Mouse (Mus musculus) gastrocnemius, postnatal 10 days (tissue): ENCODE measurements at regions not wholly inside any gene's neighbourhood (a gene's known extent, or its start where the extent isn't known, plus 50 kb on each side); places are given as distances from the start of the nearest gene placed in this dataset.
A peak's percentile ranks its signal among the peaks of the same experiment; 100 is the strongest.

Source experiments
- DNase-seq: peaks from one replicate; pipeline ENCODE4 v3.0.0; 2021; ENCODE audit warnings: mixed read lengths

- no peak for DNase-seq
These were observed 58.3 kb downstream of the Tmem100 start for GRCm38 (mm10) chr11:90088473-90088872.

- DNase-seq, result no peak
These were observed 63.9 kb downstream of the Tmem100 start for GRCm38 (mm10) chr11:90094052-90094451.

GRCm38 (mm10) chr11:90094700-90095355 is 64.7 kb downstream of the Tmem100 start:
- DNase-seq, result peak; percentile 37

GRCm38 (mm10) chr11:90098471-90098870 is 68.3 kb downstream of the Tmem100 start:
- DNase-seq, result no peak

DNA sequence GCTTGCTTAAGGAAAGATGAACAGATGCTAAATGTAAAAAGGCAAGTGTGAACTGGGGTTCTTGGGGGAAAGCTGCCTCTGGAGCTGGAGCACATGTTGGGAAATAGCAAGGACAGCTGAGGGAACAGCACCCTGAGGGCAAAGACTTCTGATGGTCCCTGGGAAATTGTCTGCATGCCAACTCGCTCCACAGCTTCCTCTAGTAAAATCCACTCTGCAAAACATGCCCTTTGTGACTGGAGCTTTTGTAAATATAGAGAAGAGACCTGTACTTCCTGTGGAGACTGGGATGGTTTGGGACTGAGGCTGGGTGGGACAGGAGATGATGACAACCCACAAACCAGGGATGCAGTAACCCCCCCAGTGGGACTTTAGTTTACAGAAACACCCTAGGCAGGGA is 69.0 kb downstream of the Tmem100 start:
- no peak for DNase-seq

GRCm38 (mm10) chr11:90100161-90100560 is 70.0 kb downstream of the Tmem100 start:
- no peak for DNase-seq

DNA sequence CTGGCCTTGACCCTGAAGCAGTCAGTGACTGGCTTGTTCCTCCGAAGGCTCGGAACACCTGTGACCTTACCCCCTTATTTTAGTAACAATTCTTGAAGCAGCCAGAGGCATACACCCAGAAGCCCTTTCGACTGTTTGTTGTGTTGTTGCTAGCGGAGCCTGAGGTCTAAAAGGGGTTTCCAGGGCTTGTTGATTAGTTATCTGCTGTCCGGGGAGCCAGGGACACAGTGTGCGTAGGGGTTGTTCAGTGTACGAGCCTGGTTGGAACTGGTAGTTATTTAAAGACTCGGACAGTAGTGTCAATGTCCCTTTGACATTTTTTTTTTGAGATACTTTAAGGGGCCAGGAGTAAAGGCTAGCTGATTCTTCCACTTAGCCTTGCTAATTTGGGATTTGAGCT is 71.1 kb downstream of the Tmem100 start:
- no peak for DNase-seq

GRCm38 (mm10) chr11:90106063-90106798 is 76.1 kb downstream of the Tmem100 start:
- DNase-seq, result no peak

GRCm38 (mm10) chr11:90109681-90110111 is 77.8 kb upstream of the Gm45716 start:
- DNase-seq, result no peak

GRCm38 (mm10) chr11:90110170-90110569 is 77.3 kb upstream of the Gm45716 start:
- DNase-seq, result no peak

- no peak for DNase-seq
These were observed 75.3 kb upstream of the Gm45716 start for GRCm38 (mm10) chr11:90112174-90112573.

GRCm38 (mm10) chr11:90116676-90117663 is 70.5 kb upstream of the Gm45716 start:
- DNase-seq, result no peak

DNA sequence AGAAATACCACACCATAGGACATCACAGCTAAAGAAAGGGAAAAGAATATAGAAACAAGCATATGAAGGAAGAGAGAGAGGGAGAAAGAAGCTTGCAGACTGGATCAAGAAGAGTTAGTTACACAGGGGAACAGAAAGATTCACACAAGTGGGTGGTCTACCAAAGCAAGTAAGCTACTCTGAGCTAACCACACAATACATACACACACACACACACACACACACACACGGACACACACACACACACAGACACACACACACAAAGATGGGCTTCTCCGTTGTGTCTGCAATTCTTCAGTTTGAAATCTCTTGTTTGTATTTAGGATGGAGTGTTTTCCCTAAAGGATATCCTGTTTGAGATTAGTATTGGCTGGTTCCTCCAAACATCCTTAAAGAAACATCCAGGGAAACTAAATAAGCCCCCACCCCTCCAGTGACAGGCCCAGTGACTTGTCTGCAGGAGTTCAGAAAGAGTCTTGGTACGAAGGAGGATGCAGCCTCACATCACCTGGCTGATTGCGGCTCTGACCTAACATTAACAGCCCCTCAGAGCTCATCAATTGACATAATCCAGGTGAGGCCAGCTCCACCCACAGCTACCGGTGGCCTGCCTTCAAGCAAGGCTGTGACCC is 69.7 kb upstream of the Gm45716 start:
- DNase-seq, result no peak

- DNase-seq, result no peak
These were observed 65.6 kb upstream of the Gm45716 start for GRCm38 (mm10) chr11:90121902-90122301.

DNA sequence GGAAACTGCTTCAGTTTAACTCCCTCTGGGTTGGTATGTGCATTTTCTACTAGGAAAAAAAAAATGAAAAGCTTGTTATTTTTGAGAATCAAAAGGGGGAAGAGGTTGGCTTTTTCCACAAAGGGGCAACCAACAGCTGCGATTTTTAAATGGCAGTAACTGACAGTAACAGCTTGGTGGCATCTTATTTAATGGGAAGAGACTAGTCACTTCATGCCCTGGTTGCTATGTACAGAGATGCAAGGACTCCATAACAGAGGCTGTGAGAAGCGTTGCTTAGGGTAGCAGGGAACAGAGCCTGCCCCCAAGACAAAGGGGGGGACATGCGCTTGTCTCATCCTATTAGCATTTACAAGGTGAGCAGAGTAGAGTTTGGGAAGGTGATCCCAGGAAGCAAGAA is 64.8 kb upstream of the Gm45716 start:
- DNase-seq, result no peak

- DNase-seq, result no peak
These were observed 63.6 kb upstream of the Gm45716 start for GRCm38 (mm10) chr11:90123851-90124250.

- no peak for DNase-seq
These were observed 61.2 kb upstream of the Gm45716 start for GRCm38 (mm10) chr11:90126289-90126688.

- DNase-seq, result no peak
These were observed 58.5 kb upstream of the Gm45716 start for GRCm38 (mm10) chr11:90128865-90129415.

DNA sequence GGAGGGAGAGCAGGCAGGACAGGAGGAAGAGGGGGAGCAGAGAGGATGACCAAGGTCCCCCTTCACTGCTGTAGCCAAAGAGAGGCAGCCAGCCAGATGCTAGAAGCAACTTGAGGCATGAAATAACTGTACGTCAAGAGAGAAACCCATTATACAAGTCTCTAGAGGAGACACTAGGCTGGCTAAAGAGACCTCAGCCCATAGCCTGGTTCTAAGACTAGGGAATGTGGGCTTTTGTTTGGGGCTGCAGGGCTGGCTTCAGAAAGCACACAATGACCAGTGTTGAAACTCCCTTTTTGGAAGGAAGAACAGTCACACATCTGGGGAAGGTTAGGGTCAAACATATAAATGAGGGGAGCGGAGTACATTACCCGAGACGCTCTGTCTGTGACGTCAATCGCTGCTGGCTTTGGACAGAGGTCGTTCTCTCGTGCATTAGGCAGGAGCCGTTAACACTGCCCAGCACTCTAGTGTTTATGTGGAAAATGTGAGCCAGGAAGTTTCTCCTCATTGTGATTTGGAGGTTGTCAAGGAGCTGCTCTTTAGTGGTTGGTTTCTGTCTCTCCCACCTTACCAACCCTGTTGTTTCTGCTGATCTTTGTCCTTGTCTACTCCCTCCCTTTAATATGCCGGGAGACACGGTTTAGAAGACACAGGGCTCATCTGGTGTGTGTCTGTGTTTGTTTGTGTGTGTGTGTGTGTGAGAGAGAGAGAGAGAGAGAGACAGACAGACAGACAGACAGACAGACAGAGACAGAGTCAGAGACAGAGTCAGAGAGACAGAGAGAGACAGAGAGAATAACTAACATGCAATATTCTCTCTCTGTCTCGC is 57.5 kb upstream of the Gm45716 start:
- DNase-seq, result peak; percentile 21

GRCm38 (mm10) chr11:90130635-90131034 is 56.8 kb upstream of the Gm45716 start:
- peak; percentile 20 for DNase-seq

DNA sequence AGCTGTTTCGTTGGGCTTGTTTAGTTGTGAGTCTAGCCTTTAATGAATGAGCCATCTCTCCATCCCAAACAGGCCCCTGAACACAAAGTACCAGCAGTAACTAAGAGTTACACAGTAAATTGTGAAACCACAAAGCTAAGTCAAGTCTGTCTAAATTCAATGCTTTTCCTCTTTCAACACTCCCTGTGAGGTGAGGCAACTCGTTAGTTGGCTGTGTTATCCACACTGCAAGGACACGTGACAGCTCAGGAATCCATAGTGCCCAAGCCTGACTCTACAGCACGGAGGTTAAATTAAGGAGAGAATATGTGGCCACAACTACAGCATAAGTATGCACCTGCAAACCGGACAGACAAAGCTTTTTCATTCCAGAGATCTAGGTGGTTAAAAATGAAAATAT is 54.9 kb upstream of the Gm45716 start:
- DNase-seq, result no peak
